Mouse (Mus musculus) spleen, embryonic (tissue): ENCODE data around the gene Manbal.
"Not testable (repeated sequence)": the region's sequence is repeated elsewhere in the genome, so short reads cannot be mapped to it uniquely, and the experiment has no call there.

ENCODE experiments used
- CTCF ChIA-PET: fragments of 350-600 bp; sonication (Branson Sonifier 250); formaldehyde crosslinking; loops from one replicate; lab custom pipeline; 2022; lab: Charles Lee

Gene Manbal

DNA sequence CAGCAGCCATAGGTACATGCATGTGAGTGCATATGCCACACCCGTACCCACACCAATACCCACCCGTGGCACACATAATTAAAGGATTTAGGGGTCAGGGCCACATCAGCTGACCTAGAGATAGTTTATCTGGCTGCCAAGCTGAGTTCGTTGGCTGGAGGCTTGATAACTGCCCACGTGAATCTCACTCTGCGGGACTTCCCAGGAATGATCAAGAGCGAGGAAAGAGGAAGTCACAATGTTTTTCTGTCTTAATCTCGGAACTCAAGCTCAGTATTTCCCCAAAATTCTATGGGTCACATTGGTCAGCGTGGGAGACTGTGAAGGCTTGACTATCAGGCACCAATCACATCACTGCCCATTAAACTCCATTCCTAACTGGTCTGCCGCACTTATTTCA, 632 bp upstream of the Manbal start:
- CTCF ChIA-PET: no interaction called here

DNA sequence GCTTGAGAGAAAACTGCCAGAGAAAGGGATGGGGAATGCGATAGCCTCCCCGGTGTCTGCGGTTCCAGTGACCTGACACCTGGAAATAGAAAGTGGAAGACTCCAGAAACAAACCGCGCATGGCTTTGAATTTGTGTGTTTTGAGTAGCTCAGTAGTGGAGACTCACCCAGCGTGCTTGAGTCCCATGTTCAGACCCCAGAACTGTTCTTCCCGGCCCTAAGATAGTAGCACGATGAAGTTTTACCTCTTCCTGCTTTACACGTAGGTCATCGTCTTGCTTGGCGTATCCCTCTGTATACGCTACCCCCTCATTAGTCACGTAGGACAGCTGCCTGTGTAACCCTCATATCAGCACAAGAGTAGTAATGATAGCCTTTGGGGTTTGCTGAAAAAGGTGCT, 597 bp downstream of the Manbal start:
- CTCF ChIA-PET: interaction anchor here (0.7 kb wide), 1 partner anchor 282 kb away, joined by 4 read pairs; no protein-coding TSS in a partner anchor

- CTCF ChIA-PET: no interaction called here
These were observed 4.3 kb downstream of the Manbal start for GRCm38 (mm10) chr2:157371696-157372095.

GRCm38 (mm10) chr2:157373681-157374080, 6.3 kb downstream of the Manbal start:
- CTCF ChIA-PET: no interaction called here

- CTCF ChIA-PET: interaction anchor here (0.7 kb wide), 1 partner anchor 86 kb away, joined by 6 read pairs; no protein-coding TSS in a partner anchor
These were observed 7.7 kb downstream of the Manbal start for GRCm38 (mm10) chr2:157375051-157375450.

DNA sequence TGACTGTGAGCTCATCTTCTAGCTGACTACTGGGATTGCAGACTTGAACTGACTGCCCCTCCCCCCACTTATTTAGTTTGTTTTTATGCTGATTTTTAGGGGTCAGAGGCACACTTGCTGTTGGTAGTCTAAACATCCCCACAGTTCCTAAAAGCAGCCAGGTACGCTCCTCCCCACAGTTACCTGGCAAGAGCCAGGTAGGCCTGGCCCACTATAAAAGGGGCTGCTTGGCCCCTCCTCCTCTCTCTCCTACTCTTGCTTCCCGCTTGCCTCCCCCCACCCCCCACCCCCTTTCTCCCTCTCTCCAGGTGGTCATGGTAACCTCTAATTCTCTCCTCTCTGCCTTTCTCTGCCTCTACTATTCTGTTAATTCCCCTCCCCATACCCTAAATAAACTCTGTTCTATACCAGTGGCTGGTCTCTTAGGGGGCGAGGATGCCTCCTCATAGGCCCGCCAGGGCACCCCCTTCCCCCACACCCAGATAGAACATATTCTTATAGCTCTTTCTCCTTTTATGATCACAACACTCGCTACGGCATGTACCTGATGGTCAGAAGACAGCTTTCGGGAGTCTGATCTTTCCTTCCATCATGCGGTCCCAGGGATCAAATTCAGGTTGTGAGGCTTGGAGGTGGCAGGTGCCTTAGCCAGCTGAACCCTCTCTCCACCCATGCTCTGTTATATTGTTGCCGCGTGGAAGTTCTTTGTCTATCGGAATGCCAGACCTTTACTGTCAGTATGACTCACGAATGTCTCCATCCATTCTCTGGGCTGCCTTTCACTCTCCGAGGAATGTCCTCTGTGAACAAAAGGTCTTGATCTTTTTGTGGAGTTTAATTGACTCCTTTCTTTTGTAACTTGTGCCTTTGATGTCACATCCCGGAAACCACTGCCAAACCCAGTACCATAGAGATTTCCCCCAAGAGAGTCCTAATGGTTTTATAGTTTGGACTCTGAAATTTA, 8.7 kb downstream of the Manbal start:
- CTCF ChIA-PET: no interaction called here

DNA sequence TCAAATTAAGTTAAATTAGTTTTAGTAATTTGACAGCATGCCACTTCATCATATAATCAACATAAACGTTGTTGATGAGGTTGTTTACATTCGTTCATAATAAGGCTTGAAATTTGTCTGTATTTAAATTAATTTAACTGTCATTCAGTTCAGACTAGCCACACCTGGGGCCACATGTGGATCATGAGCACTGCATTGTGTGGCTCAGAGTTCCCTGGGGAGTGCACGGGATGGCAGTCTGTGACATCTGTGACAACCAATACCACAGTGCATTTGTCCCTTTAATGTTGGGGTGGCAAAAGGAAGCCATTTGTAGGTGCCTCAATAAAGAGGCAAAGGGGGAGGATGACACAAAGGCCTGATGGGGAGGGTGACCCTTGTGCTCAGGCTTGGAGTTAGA, 9.6 kb downstream of the Manbal start:
- CTCF ChIA-PET: interaction anchor here (0.6 kb wide), 1 partner anchor 8 kb away, joined by 4 read pairs; no protein-coding TSS in a partner anchor

DNA sequence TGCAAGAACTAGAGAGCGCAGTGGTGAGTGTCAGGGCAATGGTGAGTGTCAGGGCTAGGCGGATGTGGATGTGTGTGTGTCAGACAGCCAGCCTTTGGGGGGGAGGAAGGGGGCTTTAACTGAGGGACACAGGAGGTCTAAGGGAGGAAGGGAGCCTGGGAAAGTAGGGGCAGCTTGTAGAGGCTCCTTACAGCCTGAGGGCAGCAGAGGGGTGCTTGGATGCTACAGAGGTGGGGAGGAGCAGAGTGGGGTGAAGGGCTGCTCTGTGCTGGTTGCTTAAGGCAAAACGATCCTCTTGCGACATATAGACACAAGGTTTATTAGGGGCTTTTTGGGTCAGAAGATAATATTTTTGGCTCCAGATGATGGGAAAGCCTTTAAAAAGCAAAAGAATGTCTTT, 17.4 kb downstream of the Manbal start:
- CTCF ChIA-PET: interaction anchor here (0.7 kb wide), 1 partner anchor 7 kb away, joined by 4 read pairs; no protein-coding TSS in a partner anchor

GRCm38 (mm10) chr2:157388901-157389590, 21.7 kb downstream of the Manbal start:
- CTCF ChIA-PET: not testable (repeated sequence)

DNA sequence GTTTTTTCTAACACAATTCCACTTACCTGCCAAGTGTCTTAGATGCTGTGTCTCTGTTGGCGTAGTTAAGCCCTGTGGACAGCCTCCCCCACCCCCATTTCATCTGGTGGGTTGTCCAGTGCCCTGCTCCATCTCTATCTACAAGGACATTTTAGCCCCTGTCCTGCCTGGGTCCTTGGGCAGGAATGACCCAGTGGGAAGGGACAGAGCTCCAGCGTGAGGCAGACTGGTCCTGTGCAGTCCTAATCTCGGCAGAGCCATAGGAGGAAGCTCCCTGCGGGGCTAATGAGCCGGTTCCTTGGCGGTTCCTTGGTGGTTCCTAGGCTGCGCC, 22.2 kb downstream of the Manbal start:
- CTCF ChIA-PET: no interaction called here

- CTCF ChIA-PET: interaction anchor here (0.5 to 0.6 kb wide), 2 partner anchors 42 to 100 kb away, joined by 3 to 7 read pairs; no protein-coding TSS in a partner anchor
These were observed 24.9 kb downstream of the Manbal start for GRCm38 (mm10) chr2:157392331-157392730.

DNA sequence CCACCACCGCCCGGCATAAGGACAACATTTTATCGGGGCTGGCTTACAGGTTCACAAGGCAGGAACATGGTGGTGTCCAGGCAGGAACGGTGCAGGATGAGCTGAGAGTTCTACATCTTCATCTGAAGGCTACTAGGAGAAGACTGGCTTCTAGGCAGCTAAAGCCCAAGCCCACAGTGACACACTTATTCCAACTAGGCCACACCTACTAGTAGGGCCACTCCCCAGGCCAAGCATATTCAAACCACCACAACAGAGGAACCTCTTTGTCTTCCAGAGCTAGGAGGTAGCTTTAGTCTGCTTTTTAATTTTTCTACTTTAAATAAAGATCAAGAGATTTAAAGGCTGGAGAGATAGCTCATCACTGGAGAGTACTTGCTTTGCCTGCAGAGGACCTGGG, 26.2 kb downstream of the Manbal start:
- CTCF ChIA-PET: no interaction called here

- CTCF ChIA-PET: no interaction called here
These were observed 27.5 kb downstream of the Manbal start for GRCm38 (mm10) chr2:157394868-157395267.

GRCm38 (mm10) chr2:157395371-157395770, 28.0 kb downstream of the Manbal start:
- CTCF ChIA-PET: no interaction called here

- CTCF ChIA-PET: no interaction called here
These were observed 28.6 kb downstream of the Manbal start for GRCm38 (mm10) chr2:157395960-157396359.

DNA sequence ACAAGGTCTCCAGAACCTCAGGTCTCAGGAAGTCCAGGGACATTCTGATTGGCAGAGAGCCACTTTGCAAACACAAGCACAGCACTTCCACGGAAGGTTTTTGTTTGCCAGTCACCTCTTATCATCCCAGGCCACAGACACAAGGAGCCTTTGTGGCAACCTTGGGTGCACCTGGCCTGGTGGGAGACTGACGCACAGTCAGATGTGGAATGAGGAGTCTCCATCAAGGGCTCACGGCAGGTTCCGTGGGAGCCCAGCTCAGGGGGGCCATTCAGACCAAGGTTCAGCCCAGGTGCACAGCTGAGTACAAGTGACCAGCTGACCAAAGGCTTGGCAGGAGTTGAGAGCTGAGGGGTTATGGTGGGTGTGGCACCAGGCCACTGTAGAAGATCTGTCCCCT, 30.0 kb downstream of the Manbal start:
- CTCF ChIA-PET: interaction anchor here (0.5 kb wide), 1 partner anchor 170 kb away, joined by 5 read pairs; no protein-coding TSS in a partner anchor

- CTCF ChIA-PET: interaction anchor here (0.6 kb wide), 1 partner anchor 540 kb away, joined by 3 read pairs; no protein-coding TSS in a partner anchor
These were observed 31.1 kb downstream of the Manbal start for GRCm38 (mm10) chr2:157398539-157398938.

GRCm38 (mm10) chr2:157399797-157400196, 32.4 kb downstream of the Manbal start:
- CTCF ChIA-PET: no interaction called here

GRCm38 (mm10) chr2:157400491-157400890, 33.1 kb downstream of the Manbal start:
- CTCF ChIA-PET: no interaction called here

DNA sequence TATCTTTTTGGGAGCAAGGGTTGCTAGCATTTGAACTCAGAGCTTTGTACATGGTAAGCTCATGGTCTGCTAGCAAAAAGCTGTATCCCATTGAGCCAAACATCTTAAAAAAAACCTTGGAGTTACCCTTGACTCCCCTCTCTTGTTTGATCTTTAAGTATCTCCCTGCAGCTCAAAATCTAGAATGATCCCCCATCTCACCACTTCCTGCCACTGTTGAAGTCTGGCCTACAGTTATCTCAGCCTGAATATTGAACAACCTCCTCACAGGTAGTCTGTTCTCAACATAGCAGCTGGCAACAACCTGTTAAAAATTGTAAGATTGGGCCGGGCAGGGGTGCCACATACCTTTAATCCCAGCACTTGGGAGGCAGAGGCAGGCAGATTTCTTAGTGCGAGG, 33.9 kb downstream of the Manbal start:
- CTCF ChIA-PET: no interaction called here

GRCm38 (mm10) chr2:157407596-157407995, 40.2 kb downstream of the Manbal start:
- CTCF ChIA-PET: interaction anchor here (0.6 kb wide), 1 partner anchor 47 kb away, joined by 3 read pairs; no protein-coding TSS in a partner anchor
